Mouse (Mus musculus) heart, postnatal 0 days (tissue): ENCODE results near the gene Nanos1. TPM values are rescaled to one million over a fixed set of nuclear protein-coding genes. Genes with fewer than 3 reads are reported as not detected.

ENCODE experiments used
- ATAC-seq: fragments of 200-750 bp; cut with Nextera tagmentation; 2 replicates; pipeline ENCODE4 v1.8.0; 2017; ENCODE audit warnings: low read depth, moderate number of reproducible peaks, moderate library complexity; ENCODE audit not compliant: insufficient read depth
- DNase-seq: peaks from one replicate; pipeline ENCODE4 v3.0.0-alpha.2; 2016; ENCODE audit warnings: low spot score
- H3K27ac ChIP-seq: fragments of 300-500 bp; sonication (generic); 2 replicates; pipeline ENCODE4 v1.5.1; 2014; ENCODE audit warnings: low read depth, mild to moderate bottlenecking
- H3K27me3 ChIP-seq: fragments of 300-500 bp; sonication (generic); 2 replicates; pipeline ENCODE4 v1.6.1; 2014; ENCODE audit warnings: low read length, mixed read lengths; ENCODE audit not compliant: control insufficient read depth, insufficient read depth
- H3K36me3 ChIP-seq: fragments of 300-500 bp; sonication (generic); replicated peaks from 2 replicates; pipeline ENCODE4 v1.6.1; 2014; ENCODE audit warnings: low read length, mixed read lengths; ENCODE audit not compliant: control insufficient read depth, insufficient read depth
- H3K4me1 ChIP-seq: fragments of 300-500 bp; sonication (generic); 2 replicates; pipeline ENCODE4 v1.6.1; 2014; ENCODE audit warnings: antibody characterized with exemption; ENCODE audit not compliant: control insufficient read depth, insufficient read depth
- H3K4me2 ChIP-seq: fragments of 300-500 bp; sonication (generic); 2 replicates; pipeline ENCODE4 v1.6.1; 2014; ENCODE audit warnings: low read depth, mild to moderate bottlenecking, low read length, moderate library complexity
- H3K4me3 ChIP-seq: fragments of 300-500 bp; sonication (generic); 2 replicates; pipeline ENCODE4 v1.5.1; 2014; ENCODE audit warnings: low read depth, low read length
- H3K9ac ChIP-seq: fragments of 300-500 bp; sonication (generic); replicated peaks from 2 replicates; pipeline ENCODE4 v1.6.1; 2014; ENCODE audit warnings: low read depth, low read length, mixed read lengths
- H3K9me3 ChIP-seq: fragments of 300-500 bp; sonication (generic); replicated peaks from 2 replicates; pipeline ENCODE4 v1.6.1; 2016; ENCODE audit warnings: low read length; ENCODE audit not compliant: control insufficient read depth
- CTCF ChIP-seq: IDR thresholded peaks from 2 replicates; pipeline ENCODE4 v1.5.1; 2016; ENCODE audit warnings: antibody characterized with exemption, control low read depth, low read depth
- EP300 ChIP-seq: IDR thresholded peaks from 2 replicates; pipeline ENCODE4 v1.6.1; 2016; ENCODE audit warnings: antibody characterized with exemption, low read depth
- WGBS: fragments of 180-500 bp; shearing (Covaris S2); extraction: QIAGEN DNeasy Blood & Tissue Kit; methylation state at CpG from one replicate; pipeline ENCODE4 v1.1.7; 2014; 5-methylcytosine and 5-hydroxymethylcytosine counted together
- polyA plus RNA-seq: library from polyadenylated mRNA; unstranded; fragments of >200 nt; fragmentation: Nextera tagmentation; extraction: Ambion mirVana; gene quantifications from 2 replicates; pipeline ENCODE4 v1.2.1, GENCODE M21; 2015
- total RNA-seq: library from RNA; depleted of rRNA; stranded (reverse); fragments of >200 nt; gene quantifications from 2 replicates; pipeline ENCODE4 v1.2.3, GENCODE M21; 2014; ENCODE audit warnings: low replicate concordance

Nanos1 gene
- total and polyA plus RNA-seq, 2 experiments from 2014 or later: 0.25 to 3.1 TPM

DNA sequence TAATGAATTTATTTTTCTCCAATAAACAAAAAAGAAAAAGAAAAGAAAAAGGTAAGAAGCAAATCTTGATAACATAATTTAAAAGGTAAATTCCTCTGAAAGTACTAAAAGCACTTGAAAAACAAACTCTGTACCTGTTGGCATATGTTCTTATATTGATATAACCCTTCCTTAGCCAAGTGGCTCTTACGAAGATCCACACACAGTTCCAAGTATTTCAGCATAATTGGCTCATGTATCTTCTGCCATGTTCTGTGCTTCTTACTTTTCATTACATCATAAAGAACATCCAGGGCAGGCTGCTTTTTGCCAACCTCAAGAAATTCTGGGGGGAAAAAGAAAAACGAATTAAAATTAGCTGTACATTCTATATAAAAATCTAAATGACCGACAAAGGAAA, 26.2 kb downstream of the Nanos1 start:
- no peak for ATAC-seq

DNA sequence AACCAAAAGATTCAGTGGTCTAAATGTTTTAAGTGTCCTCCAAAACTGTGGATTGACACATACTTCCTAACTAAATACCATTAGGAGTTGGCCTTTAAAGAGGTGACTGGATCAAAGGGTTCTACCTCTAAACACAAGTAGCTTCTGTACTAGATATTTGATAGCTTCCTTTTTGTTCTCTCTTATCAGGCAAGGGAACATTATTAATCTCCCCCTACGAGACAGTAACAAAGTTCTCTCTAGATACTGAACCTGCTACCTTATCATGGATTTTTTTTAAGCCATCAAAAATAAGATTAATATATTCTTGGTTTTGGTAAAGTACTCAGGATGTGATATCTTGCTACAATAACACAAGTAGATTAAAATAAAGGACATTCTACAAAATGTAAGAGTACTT, 28.9 kb downstream of the Nanos1 start:
- Histone ChIP-seq H3K9me3 (no peaks in the 10 kb centered on the region), H3K4me3 (no peak overlapping the region), H3K4me1 (peaks cover 24% of the 10 kb centered on the region), H3K36me3 (0 out of 2 replicates have a peak, but pooled peaks cover 9% of the 10 kb centered on the region), H3K9ac (no peak overlapping the region), H3K27ac (no peak overlapping the region), H3K27me3 (no peaks in the 10 kb centered on the region), H3K4me2 (no peak overlapping the region)
- WGBS: 13% methylated on average over 1 of the region's 1 CpGs
- ATAC-seq (no peak), DNase-seq (no peak)
- TF ChIP-seq CTCF: no peak

More for the DNA sequence above, 26.2 kb downstream of the Nanos1 start:
- H3K4me2 ChIP-seq: no peak overlapping the region
- peaks cover 25% of the 10 kb centered on the region for H3K36me3 ChIP-seq
- no peak overlapping the region for H3K9ac ChIP-seq
- TF ChIP-seq CTCF (no peak), EP300 (no peak)
- no peak for DNase-seq
- no peaks in the 10 kb centered on the region for H3K9me3 ChIP-seq
- WGBS: 76% methylated on average over 3 of the region's 3 CpGs
- H3K4me1 ChIP-seq: peaks cover 12% of the 10 kb centered on the region
- no peak overlapping the region for H3K4me3 ChIP-seq
- H3K27ac ChIP-seq: no peak overlapping the region
- no peaks in the 10 kb centered on the region for H3K27me3 ChIP-seq

DNA sequence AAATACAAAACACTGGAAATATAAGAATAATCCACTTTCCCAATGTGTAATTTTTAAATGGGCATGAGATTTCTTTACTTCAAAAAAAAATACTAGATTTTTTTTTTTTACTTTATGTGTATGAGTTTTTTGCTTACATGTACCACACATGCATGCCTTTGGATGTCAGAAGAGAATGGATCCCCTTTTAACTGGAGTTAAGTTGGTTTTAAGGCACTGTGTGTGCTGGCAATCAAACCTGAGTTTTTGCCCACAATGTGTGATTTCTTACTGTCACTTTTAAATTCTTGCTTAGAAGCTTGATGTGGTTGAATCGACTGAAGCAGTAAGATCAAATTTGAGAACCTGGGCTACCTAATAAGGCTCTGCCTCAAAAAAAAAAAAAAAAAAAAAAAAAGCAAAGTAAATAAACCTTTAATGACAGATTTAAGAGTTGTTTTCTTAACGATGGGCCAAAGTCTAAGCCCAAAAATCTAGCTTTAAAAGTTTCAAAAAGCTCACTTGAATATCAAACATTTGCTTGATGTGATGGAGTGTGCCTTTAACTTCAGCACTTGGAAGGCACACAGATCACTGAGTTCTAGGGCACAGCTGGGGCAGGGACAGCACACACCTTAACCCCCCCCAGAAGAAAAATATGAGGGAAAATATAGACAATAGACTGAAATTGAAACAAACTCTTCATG, 31.8 kb downstream of the Nanos1 start:
- WGBS: 40% methylated on average over 2 of the region's 2 CpGs
- H3K4me2 ChIP-seq: peak overlapping the region; percentile 73; the same call in 1 of the 2 replicates
- no peak overlapping the region for H3K9ac ChIP-seq
- H3K36me3 ChIP-seq: no peaks in the 10 kb centered on the region
- H3K4me1 ChIP-seq: peaks cover 24% of the 10 kb centered on the region
- H3K27ac ChIP-seq: no peak overlapping the region
- no peaks in the 10 kb centered on the region for H3K9me3 ChIP-seq
- H3K4me3 ChIP-seq: no peak overlapping the region
- ATAC-seq (no peak), DNase-seq (no peak)
- H3K27me3 ChIP-seq: no peaks in the 10 kb centered on the region
- TF ChIP-seq CTCF (no peak), EP300 (no peak)

DNA sequence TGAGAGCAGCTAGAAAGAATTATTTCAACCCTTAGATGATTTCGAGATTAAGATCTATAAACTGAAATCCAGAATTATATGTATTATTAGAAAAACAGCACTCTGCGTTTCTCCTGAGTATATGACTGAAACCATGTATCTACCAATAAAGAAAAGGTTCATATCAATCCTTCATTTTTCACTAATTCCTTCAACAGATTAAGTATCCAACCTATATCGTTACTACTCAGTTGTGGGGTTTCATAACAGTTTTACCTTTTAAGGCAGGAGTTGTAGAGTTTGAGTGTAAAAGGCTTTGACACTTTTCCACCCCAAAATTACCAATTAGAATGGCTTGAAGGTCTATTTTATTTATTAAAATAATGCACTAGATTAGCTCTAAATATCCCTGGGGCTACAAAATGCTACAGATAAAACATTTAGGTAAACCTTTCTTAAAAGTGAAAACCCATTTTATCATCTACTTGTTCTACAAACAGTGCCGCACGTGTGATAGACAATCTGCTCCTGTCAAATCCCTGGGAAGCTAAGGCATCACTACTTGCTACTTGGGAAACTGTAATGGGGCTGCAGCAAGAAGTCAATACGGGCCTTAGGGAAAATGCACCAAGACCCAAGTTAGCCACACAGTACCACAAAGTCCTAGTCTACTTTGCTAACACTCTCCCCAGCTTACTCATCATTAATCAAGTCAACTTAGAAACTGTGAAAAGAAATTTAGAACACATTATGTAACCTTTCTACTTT, 32.6 kb downstream of the Nanos1 start:
- Histone ChIP-seq H3K4me3 (peak overlapping the region; percentile 89), H3K27me3 (no peaks in the 10 kb centered on the region), H3K4me1 (peaks cover 24% of the 10 kb centered on the region), H3K36me3 (no peaks in the 10 kb centered on the region), H3K9me3 (no peaks in the 10 kb centered on the region), H3K9ac (peak overlapping the region; percentile 54), H3K4me2 (peak overlapping the region; percentile 73), H3K27ac (no peak overlapping the region)
- 27% methylated on average over 6 of the region's 6 CpGs for WGBS
- ATAC-seq (no peak), DNase-seq (no peak)
- no peak for TF ChIP-seq EP300

DNA sequence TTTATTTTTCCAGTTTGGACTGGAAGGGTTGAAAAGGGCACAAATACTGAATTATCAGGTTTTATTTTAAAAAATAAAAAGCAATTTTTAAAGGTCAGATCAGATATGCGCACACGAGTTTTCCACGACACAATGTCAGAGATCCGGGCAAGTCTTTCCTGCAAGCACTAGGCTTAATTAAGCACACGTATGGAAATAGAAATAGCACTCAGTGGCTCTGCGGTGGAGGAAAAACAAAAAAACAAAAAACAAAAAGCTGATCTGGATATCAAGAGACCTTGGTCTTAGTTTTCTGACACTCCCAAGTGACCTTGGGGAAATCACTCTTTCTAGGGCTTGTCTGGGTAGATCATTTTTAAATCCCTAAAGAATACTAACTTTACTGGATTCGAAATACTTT, 33.7 kb downstream of the Nanos1 start:
- no peak for ATAC-seq
- 0% methylated on average over 7 of the region's 7 CpGs for WGBS
- DNase-seq: no peak

More for the DNA sequence above, 33.7 kb downstream of the Nanos1 start:
- Histone ChIP-seq H3K4me2 (peak overlapping the region; percentile 73), H3K27me3 (no peaks in the 10 kb centered on the region), H3K9me3 (no peaks in the 10 kb centered on the region), H3K4me1 (peaks cover 24% of the 10 kb centered on the region), H3K4me3 (peak overlapping the region; percentile 89), H3K36me3 (no peaks in the 10 kb centered on the region), H3K27ac (peak overlapping the region; percentile 99), H3K9ac (peak overlapping the region; percentile 96)
- no peak for TF ChIP-seq CTCF
